Mouse (Mus musculus) thymus, adult 18-20 months (tissue): ENCODE measurements around the gene Cap1.

Source experiments
- DNase-seq, 2 experiments: peaks; one replicate each; pipeline ENCODE4 v3.0.0; 2022; ENCODE audit warnings: mixed read lengths in 2 of 2

The Cap1 gene

DNA sequence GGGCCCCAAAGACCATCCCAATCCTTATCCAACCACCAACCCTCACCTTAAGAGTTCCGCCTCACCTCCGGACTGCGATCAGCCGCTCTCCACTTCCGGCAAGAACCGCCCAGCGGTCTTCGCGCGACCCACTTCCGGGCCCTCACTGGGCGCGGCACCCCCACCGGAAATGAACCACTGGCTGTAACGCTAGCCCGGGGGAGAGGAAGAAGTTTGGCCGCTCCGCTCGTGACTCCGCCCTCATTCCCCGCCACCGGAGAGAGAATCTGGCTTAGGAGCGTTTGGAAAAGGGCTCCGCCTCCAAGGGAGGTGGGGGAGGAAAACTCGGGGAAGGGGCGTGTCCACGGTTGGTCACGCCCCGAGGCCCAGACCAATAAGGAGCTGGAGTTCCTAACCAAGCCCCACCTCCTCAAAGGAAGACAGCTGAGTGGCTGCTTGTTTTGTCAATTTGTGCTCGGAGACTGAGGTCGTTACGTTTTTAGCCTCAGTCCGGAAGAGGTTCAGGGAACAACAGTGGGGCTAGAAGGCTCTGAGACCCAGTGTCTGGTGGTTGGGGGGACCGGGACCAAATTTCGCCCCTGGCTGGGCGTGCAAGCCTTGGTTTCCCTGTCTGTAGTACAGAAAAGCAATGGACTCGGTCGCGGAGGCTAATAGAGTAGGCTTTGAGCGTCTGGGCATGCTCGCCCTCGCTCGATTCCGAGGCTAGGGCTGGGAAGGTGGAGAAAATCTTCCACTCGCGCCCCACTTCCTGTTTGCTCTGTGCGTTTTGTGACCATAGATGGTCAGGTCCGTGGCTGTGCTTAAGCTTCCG is at the start of gene Cap1:
Cap1 (minus strand) TSS at position 289 of the 811 bp plus-strand sequence.
- peak; percentile 91 to 96 for DNase-seq

GRCm38 (mm10) chr4:122933857-122934256 is 48.0 kb upstream of the Cap1 start:
- DNase-seq: peak; percentile 66 to 82

DNA sequence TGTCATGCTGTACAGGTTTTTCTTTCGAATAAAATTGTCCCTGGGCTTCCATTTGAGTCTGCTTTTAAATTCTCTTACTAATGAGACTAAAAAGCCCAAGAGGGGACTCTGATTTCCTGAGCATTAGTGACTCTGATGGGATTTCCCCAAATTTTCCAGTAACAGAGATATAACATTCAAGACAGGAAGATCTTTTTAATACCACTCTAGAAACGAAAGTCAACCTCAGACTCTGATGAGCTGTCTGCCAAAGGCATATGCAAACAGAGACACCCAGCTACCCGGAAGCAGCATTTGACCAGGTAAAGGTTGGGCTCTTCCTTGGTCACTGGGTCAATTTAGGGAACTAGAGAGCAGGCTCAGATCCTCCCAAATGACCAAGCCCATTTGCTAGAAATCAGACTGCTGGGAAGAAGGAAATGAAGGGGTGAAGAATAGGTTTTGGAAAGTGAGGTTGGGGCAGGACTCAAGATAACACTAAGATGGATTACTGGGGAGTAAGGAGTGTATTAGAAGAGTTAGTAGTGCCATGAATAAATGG is 47.3 kb upstream of the Cap1 start:
- DNase-seq: no peak

DNA sequence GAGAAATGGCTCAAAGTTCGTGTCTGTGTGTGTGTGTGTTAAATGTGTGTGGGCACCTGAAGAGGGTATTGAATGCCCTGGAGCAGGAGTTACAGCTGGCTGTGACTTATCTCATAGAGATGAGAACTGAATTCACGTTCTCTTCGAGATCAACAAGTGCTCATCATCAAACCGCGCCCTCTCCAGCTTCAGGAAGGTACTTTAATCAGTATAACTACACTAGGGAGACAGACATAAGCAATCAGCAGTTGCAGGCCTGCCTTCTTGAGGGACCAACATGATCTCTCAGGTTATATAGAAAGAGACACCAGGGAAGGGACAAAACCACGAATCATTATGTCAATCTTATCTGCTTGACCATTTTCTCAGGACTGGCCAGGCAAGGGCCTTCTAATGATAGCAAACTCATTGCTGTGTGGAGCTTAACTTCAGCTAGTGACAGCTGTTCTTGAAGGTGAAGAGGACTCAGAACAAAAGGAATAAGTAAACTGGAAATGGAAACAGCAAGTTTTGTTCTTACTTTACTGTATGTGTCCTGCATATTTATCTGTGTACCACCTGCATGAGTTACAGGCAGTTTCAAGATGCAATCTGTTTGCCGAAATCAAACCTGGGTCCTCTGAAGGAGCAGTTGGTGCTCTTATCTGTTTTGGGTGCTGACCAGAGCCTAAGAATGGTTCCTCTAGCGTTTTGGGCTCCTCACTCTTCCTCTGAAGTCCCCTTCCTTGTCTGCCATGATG is 46.6 kb upstream of the Cap1 start:
- no peak for DNase-seq

- no peak for DNase-seq
Observed at GRCm38 (mm10) chr4:122930939-122931590, 45.2 kb upstream of the Cap1 start.

GRCm38 (mm10) chr4:122923392-122924344 is 37.8 kb upstream of the Cap1 start:
- no peak for DNase-seq

- DNase-seq: no peak
Observed at GRCm38 (mm10) chr4:122922841-122923240, 37.0 kb upstream of the Cap1 start.

DNA sequence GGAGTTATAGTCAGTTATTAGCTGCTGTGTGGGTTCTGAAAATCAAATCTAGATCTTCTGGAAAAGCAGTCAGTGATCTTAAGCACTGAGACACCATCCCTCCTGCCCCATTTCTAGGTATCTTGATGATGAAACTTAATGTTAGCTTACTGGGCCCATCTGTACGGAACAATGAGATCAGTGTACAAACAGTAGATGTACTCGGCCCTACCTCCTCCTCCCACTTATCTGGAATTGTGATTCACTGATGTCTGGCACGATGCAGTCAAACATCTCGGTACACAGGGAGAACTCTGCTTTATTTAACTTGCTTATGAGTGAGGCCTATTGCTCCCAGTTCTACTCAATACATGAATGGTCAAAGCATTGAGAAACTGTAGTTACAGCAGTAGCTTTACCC is 30.1 kb upstream of the Cap1 start:
- DNase-seq: no peak

- no peak for DNase-seq
Observed at GRCm38 (mm10) chr4:122914186-122914585, 28.3 kb upstream of the Cap1 start.

GRCm38 (mm10) chr4:122912613-122913012 is 26.8 kb upstream of the Cap1 start:
- DNase-seq: no peak

DNA sequence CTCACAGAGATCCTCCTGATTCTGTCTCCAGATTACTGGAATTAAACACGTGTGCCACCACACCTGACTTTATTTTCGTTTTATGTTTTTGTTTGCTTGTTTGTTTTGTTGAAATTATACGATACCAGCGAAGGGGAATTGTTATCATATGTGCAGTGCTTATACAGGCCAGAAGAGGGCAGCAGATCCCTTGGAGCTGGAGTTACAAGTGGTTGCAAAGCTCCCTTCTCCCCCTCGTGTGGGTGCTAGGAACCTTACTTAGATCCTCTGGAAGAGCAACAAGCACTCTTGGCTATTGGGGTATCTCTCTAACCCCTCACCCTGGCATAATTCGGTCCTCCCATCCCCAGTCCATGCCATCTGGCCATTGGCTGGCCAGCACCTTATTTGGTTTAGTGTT is 24.7 kb upstream of the Cap1 start:
- DNase-seq: no peak

DNA sequence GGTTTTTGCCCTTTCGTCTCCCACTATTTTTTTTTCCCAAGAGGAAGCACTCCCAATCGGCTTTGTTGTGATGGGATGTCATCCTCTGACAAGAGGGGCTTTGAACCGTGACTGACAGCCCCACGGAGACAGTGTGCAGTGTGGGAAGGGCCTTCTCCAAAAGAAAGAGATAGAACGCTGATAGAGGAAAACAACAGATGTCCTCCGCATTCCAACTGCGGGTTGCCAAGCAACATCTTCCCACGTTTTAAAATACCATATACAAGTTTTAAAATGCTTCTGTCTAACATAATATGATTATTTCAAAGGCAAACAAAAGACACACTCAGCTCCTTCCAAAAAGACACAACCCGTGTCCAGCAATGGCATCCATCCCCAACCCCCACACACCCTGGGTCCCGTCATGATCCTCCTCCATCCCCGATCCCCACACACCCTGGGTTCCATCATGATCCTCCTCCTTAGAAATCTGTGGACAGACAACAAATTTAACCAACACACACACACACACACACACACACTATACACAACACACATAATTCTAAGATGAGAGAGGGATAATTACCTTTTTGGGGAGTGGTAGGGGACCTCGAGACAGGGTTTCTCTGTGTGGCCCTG is 23.8 kb upstream of the Cap1 start:
- no peak for DNase-seq

GRCm38 (mm10) chr4:122905359-122905758 is 19.5 kb upstream of the Cap1 start:
- DNase-seq: no peak

DNA sequence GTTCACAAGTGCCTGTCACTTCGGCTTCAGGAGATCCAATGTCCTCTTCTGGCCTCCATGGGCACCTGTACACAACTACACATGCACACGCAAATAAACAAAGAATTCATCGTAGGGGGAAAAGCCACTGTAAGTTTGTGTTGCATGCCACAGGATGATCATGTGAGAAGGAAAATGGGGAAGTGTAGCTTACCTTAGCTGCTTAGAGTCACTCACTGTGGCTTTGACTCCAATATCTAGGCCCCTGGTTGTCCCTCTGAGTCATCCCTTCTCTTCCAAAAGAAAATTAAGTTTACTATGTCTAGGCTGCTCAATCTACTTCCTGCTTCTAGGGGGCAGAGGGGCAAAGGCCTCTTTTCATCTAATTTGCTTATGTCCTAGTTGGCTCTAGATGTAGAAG is 17.9 kb upstream of the Cap1 start:
- no peak for DNase-seq

DNA sequence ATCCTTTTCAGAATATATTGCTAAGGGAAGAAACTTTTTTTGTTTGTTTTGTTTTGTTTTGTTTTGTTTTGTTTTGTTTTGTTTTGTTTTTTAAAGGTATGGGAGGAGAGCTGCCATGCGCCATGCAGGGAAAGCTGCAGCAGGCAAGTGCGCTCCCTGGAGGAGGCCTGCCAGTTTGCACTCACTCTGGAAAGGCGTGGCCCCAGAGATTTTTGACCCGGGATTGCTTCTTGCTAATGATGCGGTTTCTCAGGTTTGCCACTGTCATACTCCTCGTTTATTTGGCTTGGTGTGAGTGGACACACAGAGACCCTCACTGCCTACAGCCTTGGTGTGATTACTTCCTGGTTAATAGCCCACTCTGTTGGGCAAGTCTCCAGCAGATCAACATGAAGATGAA is 16.3 kb upstream of the Cap1 start:
- no peak for DNase-seq

DNA sequence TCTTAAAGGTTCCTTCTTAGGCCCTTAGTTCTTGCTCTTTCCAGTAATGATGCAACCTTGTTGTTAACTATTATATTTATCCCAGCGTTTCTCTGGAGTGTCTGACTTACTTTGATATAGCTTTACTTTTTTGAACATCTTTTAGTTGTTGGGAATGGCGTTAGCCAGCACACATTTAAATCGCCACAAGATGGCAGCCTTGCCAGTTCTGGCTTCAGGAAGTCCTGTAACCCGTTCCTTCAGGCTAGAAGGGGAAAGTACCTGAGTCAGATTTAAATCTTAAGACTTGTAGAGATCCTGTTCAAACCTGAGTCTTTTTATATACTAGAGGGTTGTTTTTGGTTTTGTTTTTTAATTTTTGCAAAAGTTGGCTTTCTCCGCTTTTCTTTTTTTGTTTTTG is 12.5 kb upstream of the Cap1 start:
- peak in 1 of 2 experiments; percentile 43 for DNase-seq

DNA sequence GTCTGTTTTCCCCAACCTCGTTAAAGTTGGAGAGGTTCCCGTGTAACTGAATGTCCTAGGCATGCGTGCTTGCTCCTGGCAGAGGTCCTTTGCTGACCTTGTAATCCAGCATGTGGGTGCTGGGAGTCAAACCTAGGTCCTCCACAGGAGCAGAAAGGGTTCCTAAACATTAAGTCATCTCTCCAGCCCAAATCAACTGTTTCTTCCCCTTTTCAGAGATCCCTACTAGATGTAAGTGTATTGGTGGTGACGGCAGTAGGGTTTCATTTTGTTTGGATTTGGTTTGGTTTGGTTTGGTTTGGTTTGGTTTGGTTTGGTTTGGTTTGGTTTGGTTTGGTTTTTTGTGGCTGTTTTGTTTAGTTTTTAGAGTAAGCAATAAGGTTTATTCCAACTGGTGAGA is 11.9 kb upstream of the Cap1 start:
- no peak for DNase-seq

DNA sequence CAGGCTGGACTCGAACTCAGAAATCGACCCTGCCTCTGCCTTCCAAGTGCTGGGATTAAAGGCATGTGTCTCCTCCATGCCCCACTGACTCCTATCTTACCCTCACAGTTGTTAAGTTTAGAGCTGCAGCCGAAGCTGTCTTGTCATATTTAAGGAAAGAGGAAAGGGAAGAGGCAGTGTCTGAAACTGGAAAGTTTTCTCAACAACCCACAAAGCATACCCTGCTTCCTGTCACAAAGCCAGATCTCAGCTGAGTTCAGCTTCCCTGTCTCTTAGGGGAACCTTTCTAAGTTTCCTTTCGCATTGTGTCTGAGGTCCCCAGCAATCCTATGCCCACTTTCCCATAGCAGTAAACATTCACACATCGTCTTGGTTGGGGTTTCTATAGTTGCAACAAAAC is 6.3 kb upstream of the Cap1 start:
- DNase-seq: no peak

GRCm38 (mm10) chr4:122891597-122891996 is 5.7 kb upstream of the Cap1 start:
- DNase-seq: no peak

DNA sequence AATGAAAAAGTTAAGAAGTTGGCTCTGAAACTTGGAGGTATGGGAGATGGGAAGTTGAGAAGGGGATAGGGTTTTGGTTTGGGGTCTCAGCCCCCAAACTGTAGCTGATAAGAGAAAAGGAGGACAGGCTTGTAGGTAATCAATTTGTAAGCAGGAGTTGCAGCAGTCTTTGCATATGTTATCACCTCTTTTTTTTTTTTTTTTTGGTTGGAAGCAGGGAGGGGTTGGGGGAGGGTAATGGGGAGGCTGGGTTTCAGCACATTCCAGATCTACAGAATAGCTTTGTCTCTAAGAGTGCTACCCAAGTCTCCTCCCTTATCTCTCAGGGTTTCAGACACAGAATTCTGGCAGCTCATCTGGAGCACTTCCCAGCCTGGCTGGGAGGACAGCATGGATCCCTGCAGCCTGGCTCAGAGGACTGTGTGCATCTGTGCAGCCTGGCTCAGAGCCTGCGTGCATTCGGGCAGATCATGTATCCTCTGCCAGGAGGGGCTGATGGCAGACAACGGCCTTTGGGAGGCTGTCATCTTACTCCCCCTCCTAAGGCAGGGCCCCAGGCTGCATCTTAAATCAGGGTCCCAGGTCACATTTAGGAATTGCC is 5.1 kb upstream of the Cap1 start:
- no peak for DNase-seq

GRCm38 (mm10) chr4:122887336-122887735 is 1.5 kb upstream of the Cap1 start:
- no peak for DNase-seq
